Comparison of ENCODE assay signal across 8 mouse cellular contexts in the genomic region with DNA sequence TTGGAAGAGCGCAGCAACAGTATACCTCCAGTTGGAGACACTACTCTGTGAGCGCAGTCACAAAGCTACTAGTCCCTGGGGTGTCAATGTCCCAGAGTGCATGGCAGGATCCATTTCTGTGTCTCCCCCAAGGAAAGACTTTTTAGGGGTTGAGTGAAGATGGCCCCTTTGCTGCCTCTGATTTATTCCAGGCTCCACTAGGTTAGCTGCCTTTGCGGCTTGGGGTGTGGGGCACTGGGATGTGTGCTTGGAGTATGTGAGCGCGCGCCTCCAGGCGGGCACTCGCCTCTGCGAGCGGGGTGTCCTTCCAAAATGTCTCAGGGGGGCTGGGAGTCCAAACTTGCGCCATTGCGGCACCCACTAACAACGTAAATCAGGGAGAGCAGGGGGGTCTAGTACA. TPM values are rescaled to one million over a fixed set of nuclear protein-coding genes. Genes with fewer than 3 reads are reported as not detected.
A peak's percentile ranks its signal among the peaks of the same experiment; 100 is the strongest.
DNase-seq lines count a peak whose midpoint lies in the region; ATAC-seq lines count a peak whose summit lies in the region.
"Had no signal": no experiment of that assay in that cellular context is flagged by ENCODE, and none has a peak within 500 bp of the region (broad histone marks: within the 10 kb centered on the region; RNA-seq: fewer than 3 reads in every experiment).

No protein-coding gene starts in this region.

- no peaks in the 10 kb centered on the region for H3K36me3 ChIP-seq in forebrain, embryonic 12.5 days (replicated peaks)

- no peaks in the 10 kb centered on the region for H3K27me3 ChIP-seq in forebrain, embryonic 12.5 days

- DNase-seq in right cerebral cortex, adult 18-20 months: peak; percentile 28
- no peak for DNase-seq in right cerebral cortex, postnatal 36 days (ENCODE audit: low spot score in 2 of 2)
- DNase-seq in left cerebral cortex, postnatal 36 days (ENCODE audit: low spot score in 2 of 2): peak; percentile 30 to 47
- peak; percentile 25 to 29 for DNase-seq in right cerebral cortex, adult 2 months (ENCODE audit: low spot score in 2 of 2)
- DNase-seq in spleen, adult 18-20 months: no peak
- no peak for DNase-seq in T-cell, adult 2 months (ENCODE audit: low spot score)

- peak overlapping the region; percentile 45 for H3K4me3 ChIP-seq in forebrain, embryonic 12.5 days (replicated peaks)

- no peak overlapping the region for H3K27ac ChIP-seq in forebrain, embryonic 12.5 days

- intact Hi-C loops in left cerebral cortex, postnatal 36 days (cut with DNase I): no loop called here

- no peak overlapping the region for H3K9ac ChIP-seq in forebrain, embryonic 12.5 days

- WGBS in forebrain, embryonic 12.5 days: 24% methylated on average over 13 of the region's 13 CpGs

- ATAC-seq in forebrain, embryonic 12.5 days (ENCODE audit: low FRiP score): no peak

- H3K4me2 ChIP-seq in forebrain, embryonic 12.5 days: peak overlapping the region; percentile 65

- no peaks in the 10 kb centered on the region for H3K9me3 ChIP-seq in forebrain, embryonic 12.5 days

- H3K4me1 ChIP-seq in forebrain, embryonic 12.5 days: peaks cover 3% of the 10 kb centered on the region; the same call in 1 of the 2 replicates

RNA-seq across cellular contexts. Expression of a gene that starts 1.6 kb away (rescaled TPM):
- 9.4 and 10.2 TPM in 2 replicates for polyA plus RNA-seq in forebrain, embryonic 12.5 days (2016; fragmentation: Nextera tagmentation; extraction: Ambion mirVana)
- total RNA-seq in left cerebral cortex, postnatal 36 days (2021): 10 to 100 TPM; 23.0 to 23.5 TPM

RNA-seq across cellular contexts. Expression of a gene that starts 21.2 kb away (rescaled TPM):
- polyA plus RNA-seq in forebrain, embryonic 12.5 days (2016; fragmentation: Nextera tagmentation; extraction: Ambion mirVana): not detected in 2 replicates
- total RNA-seq in left cerebral cortex, postnatal 36 days (2021): not detected
- total RNA-seq: layer of hippocampus, adult 8-10 months had no signal

Comparison
In these comparisons a context has a peak if more than half of its experiments do, and no peak if none do; other contexts are left out.
1. DNase-seq: peak in right cerebral cortex, adult 18-20 months (single experiment), left cerebral cortex, postnatal 36 days (2 of 2) and right cerebral cortex, adult 2 months (2 of 2); none in right cerebral cortex, postnatal 36 days (0 of 2), spleen, adult 18-20 months (0 of 2) and T-cell, adult 2 months (single experiment).